Mouse (Mus musculus) right cerebral cortex, postnatal 14 days (tissue): ENCODE results near the gene Vmn2r107.

Experiments
- DNase-seq: peaks from one replicate; pipeline ENCODE4 v3.0.0; 2022

The Vmn2r107 gene

GRCm38 (mm10) chr17:20344942-20345341, at the start of gene Vmn2r107:
Vmn2r107 (plus strand) TSS chr17:20345242.
- no peak for DNase-seq

- no peak for DNase-seq
These were observed 39.3 kb upstream of the Vmn2r107 start for GRCm38 (mm10) chr17:20305790-20306189.

- no peak for DNase-seq
These were observed 54.1 kb downstream of the Vmn2r107 start for GRCm38 (mm10) chr17:20399105-20399504.

GRCm38 (mm10) chr17:20413846-20414245, 68.8 kb downstream of the Vmn2r107 start, which contains the start of gene Vmn1r224:
Vmn1r224 (plus strand) TSS chr17:20414146.
- no peak for DNase-seq
